Mouse (Mus musculus): ENCODE measurements around the gene Dynll1.

Dynll1 gene

DNA sequence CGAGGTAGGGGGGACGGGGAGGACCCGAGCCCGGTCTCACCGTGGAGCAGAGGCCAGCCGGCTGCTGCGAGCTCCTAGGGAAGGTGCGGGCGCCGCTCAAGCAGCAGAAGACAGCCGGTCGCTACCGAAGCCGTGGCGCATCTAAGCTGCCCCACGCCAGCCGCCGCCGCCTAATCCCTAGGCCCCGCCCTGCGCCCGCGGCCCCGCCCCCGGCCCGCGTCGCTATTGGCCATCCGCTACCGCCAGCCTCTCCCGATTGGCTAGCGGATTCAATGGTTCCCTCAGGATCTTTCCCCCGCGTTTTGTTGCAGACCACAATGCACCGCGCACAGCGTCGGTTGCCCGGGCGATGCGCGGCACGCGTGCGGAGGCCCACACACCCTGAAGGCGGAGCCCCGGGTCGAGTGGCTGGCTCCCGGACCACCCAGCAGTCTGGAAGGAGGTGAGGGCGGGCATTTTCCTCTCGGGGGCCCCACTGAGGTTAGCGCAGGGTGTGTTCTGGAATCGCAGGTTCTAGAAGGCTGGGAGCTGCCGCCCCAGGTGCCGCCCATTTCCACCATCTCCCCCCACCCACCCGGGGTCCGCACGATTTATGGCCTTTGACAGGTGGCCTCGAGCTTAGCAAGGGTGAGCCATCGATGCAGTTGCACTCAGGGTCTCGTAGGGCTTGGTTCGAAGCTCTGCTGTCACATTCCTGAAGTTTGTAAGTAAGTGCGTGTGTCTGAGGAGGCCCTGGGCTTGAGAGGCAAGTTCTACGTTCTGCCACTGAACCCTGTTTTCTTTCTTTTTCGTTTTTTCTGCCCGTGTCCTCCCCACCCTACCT, at the start of gene Dynll1:
Dynll1 (minus strand) TSS at position 208 of the 823 bp plus-strand sequence.
- DNase-seq: peak; percentile 99

GRCm38 (mm10) chr5:115349225-115349555, 48.4 kb upstream of the Dynll1 start:
- no peak for DNase-seq

DNA sequence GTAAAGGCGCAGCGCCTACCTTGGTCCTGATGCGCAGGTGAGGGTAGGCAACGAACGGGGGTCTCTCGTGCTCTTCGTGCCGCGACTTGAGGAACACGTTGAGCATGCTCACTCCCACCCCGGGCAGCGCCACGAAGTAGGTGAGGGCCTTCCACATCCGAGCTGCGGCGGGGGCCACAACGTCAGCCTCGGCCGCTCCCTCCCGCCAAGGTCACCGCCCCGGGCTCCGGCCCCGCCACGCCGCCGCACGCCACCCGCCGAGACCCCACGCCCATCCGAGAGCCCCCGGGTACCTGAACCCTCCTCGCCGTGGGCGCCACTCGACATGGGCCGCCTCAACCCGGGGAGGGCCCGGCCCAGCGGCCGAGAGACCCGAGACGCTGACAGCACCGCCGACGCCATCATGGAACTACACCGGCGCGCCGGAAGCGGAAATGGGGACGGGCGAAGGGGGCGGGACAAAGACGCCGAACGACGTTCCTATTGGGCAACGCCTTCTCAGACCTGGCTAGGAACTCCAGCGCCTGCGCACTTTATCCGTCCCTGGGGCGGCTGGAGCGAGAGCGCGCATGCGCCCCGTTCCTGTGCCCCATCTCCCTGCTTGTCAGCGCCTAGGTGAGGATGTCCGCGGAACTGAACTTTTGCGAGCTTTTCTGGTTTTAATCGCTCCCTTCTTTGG, 47.9 kb upstream of the Dynll1 start, which contains the start of gene Cox6a1:
Cox6a1 (minus strand) TSS at position 436 of the 679 bp plus-strand sequence.
- peak; percentile 98 for DNase-seq

GRCm38 (mm10) chr5:115347564-115347963, 46.8 kb upstream of the Dynll1 start:
- DNase-seq: peak; percentile 93

- no peak for DNase-seq
These were observed 40.7 kb upstream of the Dynll1 start for GRCm38 (mm10) chr5:115341314-115342165.

GRCm38 (mm10) chr5:115340577-115341313, 39.9 kb upstream of the Dynll1 start, which contains the start of the genes Gatc and Triap1:
Gene Gatc (minus strand): TSS chr5:115341178.
Gene Triap1 (plus strand): TSS chr5:115341225.
- peak; percentile 87 for DNase-seq

- DNase-seq: no peak
These were observed 39.2 kb upstream of the Dynll1 start for GRCm38 (mm10) chr5:115340007-115340406.

DNA sequence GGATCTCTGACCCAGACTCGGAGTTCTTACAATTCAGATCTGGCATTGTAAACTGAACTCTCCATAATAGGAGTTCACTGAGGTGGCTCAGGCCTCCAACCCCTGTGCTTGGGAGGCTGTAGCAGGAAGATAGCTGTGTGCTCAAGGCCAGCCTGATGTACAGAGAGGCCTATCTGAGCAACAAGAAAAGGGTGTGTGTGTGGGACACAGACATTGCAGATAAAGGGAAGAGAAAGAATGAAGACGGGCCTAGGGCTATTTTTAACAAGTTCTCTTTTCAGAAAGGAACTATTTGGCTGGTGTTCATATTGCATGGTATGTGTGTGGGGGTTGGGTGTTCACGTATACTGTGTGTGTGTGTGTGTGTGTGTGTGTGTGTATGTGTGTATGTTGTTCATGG, 32.8 kb upstream of the Dynll1 start:
- DNase-seq: peak; percentile 33

- DNase-seq: no peak
These were observed 30.2 kb upstream of the Dynll1 start for GRCm38 (mm10) chr5:115330955-115331354.

GRCm38 (mm10) chr5:115327610-115328548, 27.1 kb upstream of the Dynll1 start:
- no peak for DNase-seq

GRCm38 (mm10) chr5:115326875-115327609, 26.2 kb upstream of the Dynll1 start, which contains the start of gene Srsf9:
Gene Srsf9 (plus strand): TSS chr5:115327177.
- peak; percentile 97 for DNase-seq

DNA sequence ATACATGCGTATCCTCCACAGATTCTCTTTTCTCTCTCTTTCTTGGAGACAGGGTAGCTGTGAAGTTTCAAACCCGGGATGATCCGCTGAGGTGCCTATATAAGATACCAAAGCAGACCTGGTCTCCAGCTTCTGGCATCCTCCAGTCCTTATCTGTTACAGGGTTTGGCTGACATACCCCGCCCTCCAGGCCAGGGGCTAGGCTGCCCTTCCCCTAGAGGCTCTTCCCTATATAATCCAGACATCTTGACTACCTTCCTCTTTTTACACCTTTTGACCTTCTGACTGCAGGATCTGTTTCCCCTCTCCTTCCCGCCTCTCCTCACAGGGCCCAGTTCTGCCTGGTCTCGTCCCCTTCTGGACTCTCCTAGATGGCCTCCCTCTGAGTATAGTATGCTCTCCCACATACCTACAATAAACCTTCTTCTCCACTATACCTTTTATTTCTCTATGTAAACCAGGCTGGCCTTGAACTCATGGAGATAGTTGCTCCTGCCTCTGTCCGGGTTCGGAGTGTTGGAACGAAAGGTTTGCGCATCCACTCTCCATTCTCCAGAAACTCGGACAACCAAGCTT, 25.5 kb upstream of the Dynll1 start:
- DNase-seq: no peak

GRCm38 (mm10) chr5:115319004-115319940, 18.5 kb upstream of the Dynll1 start:
- peak; percentile 87 for DNase-seq

DNA sequence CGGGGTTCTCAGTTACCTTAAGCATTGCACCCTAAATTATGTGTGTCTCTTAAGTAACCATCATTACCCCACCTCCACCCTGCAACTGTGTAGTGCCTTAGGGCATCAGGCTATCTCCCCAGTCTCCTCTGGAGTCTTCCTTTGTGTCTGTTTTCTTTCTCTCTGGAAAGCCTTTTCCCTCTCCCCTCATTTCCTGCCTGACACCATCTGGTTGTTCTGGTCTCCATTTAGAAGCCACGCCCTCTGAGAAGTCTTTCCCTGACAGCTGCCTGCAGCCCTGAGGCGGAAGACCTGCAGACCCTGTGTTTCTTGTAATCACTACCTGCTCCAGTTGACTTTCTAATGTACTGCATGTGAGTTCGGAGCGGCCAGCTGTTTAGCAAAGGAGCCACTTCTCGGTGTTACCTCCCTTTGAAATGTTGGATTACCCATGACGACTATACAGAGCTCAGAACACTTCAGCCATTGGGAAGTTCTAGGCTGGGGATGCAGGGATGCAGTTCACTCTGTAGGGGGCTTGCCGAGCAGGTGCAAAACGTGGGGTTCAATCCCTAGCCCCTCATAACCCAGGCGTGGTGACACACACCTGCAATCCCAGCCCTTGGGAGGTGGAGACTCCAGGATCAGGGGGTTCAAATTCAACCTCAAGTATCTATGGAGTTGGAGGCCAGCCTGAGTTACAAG, 17.0 kb upstream of the Dynll1 start:
- peak; percentile 21 for DNase-seq

- no peak for DNase-seq
These were observed 16.3 kb upstream of the Dynll1 start for GRCm38 (mm10) chr5:115316968-115317644.

GRCm38 (mm10) chr5:115313668-115313943, 12.8 kb upstream of the Dynll1 start:
- no peak for DNase-seq

GRCm38 (mm10) chr5:115312816-115313667, 12.2 kb upstream of the Dynll1 start:
- no peak for DNase-seq
